Mouse (Mus musculus): ENCODE measurements at regions not wholly inside any gene's neighbourhood (a gene's known extent, or its start where the extent isn't known, plus 50 kb on each side); places are given as distances from the start of the nearest gene placed in this dataset.

GRCm38 (mm10) chr13:47580144-47580543 is 457.7 kb downstream of the Rnf144b start:
- no peaks in the 10 kb centered on the region for H3K27me3 ChIP-seq (replicated peaks; ENCODE audit: control insufficient read depth, insufficient read depth, low read length)
- no peak overlapping the region for H3K4me2 ChIP-seq (ENCODE audit: low read length)
- H3K9me3 ChIP-seq (ENCODE audit: control insufficient read depth, low read length): no peaks in the 10 kb centered on the region
- no peak for ATAC-seq
- H3K4me1 ChIP-seq (replicated peaks; ENCODE audit: control insufficient read depth, insufficient read depth, low read length): no peaks in the 10 kb centered on the region
- no peak overlapping the region for H3K27ac ChIP-seq (ENCODE audit: low read length)
- no peak overlapping the region for H3K4me3 ChIP-seq (replicated peaks; ENCODE audit: low read length)
- 85% methylated on average over 5 of the region's 5 CpGs for WGBS
- H3K36me3 ChIP-seq (ENCODE audit: control insufficient read depth, insufficient read depth): no peaks in the 10 kb centered on the region
- no peak overlapping the region for H3K9ac ChIP-seq (replicated peaks; ENCODE audit: low read depth, low read length)

DNA sequence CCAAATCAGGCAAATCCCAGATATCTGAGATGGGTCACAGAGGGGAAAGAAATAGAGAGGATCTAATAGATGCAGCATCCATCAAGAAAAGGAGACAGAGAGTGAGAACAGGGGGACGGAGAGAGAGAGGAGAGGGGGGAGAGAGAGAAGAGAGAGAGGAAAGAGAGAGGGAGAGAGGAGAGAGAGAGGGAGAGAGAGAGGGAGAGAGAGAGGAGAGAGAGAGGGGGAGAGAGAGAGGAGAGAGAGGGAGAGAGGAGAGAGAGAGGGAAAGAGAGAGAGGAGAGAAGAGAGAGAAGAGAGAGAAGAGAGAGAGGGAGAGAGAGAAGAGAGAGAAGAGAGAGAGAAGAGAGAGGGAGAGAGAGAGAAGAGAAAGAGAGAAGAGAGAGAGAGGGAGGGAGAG is 462.7 kb downstream of the Rnf144b start:
- no peak overlapping the region for H3K4me2 ChIP-seq (ENCODE audit: low read length)
- H3K36me3 ChIP-seq (ENCODE audit: control insufficient read depth, insufficient read depth): no peaks in the 10 kb centered on the region
- H3K4me3 ChIP-seq (replicated peaks; ENCODE audit: low read length): no peak overlapping the region
- no peaks in the 10 kb centered on the region for H3K9me3 ChIP-seq (ENCODE audit: control insufficient read depth, low read length)
- WGBS: 50% methylated on average over 1 of the region's 1 CpGs
- H3K27me3 ChIP-seq (replicated peaks; ENCODE audit: control insufficient read depth, insufficient read depth, low read length): no peaks in the 10 kb centered on the region
- ATAC-seq: no peak
- H3K9ac ChIP-seq (replicated peaks; ENCODE audit: low read depth, low read length): no peak overlapping the region
- no peaks in the 10 kb centered on the region for H3K4me1 ChIP-seq (replicated peaks; ENCODE audit: control insufficient read depth, insufficient read depth, low read length)
- H3K27ac ChIP-seq (ENCODE audit: low read length): no peak overlapping the region

DNA sequence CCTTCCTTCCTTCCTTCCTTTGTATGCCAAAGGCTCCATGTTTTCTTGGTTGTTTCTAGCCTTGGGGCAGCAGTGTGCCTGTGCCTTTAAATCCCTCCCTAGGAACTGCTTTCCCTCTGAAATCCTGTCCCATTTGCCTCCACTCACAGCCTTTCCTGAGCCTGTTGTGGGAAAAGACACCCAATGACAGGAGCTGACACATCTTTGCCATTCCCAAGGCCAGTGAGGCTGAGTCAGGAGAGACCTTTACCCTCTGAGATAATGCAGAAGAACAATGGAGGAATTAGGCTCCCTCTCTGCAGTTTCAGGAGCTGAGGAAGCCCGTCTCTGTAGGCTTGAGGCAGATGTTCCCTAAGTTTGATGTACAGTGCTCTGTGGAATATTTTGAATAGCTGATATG is 480.2 kb downstream of the Rnf144b start:
- no peak overlapping the region for H3K9ac ChIP-seq (replicated peaks; ENCODE audit: low read depth, low read length)
- no peak overlapping the region for H3K27ac ChIP-seq (ENCODE audit: low read length)
- H3K9me3 ChIP-seq (ENCODE audit: control insufficient read depth, low read length): no peaks in the 10 kb centered on the region
- H3K4me2 ChIP-seq (ENCODE audit: low read length): no peak overlapping the region
- 52% methylated on average over 1 of the region's 1 CpGs for WGBS
- H3K27me3 ChIP-seq (replicated peaks; ENCODE audit: control insufficient read depth, insufficient read depth, low read length): no peaks in the 10 kb centered on the region
- no peaks in the 10 kb centered on the region for H3K36me3 ChIP-seq (ENCODE audit: control insufficient read depth, insufficient read depth)
- H3K4me3 ChIP-seq (replicated peaks; ENCODE audit: low read length): no peak overlapping the region
- ATAC-seq: no peak
- no peaks in the 10 kb centered on the region for H3K4me1 ChIP-seq (replicated peaks; ENCODE audit: control insufficient read depth, insufficient read depth, low read length)

DNA sequence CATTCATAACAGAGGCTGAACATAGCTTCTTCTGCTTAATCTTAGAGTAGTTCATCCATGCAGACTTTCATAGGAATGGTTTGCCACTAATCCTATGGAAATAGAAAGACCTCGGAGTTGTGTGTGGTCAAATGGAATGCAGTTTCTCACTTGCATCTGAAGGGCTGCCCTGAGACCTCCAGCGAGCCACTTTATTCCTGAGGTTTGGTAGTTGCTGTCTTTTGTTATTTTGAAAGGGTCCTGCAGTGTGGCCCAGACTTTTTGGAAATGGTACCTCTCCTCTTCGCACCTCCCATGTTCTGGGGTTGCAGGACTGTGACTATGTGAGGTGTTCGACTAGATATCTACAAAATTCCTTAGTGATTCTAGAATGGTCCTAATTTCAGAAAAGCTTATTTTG is 489.0 kb downstream of the Rnf144b start:
- no peak for ATAC-seq
- Histone ChIP-seq H3K9ac (replicated peaks; ENCODE audit: low read depth, low read length) (no peak overlapping the region), H3K27ac (ENCODE audit: low read length) (no peak overlapping the region), H3K4me2 (ENCODE audit: low read length) (no peak overlapping the region), H3K27me3 (replicated peaks; ENCODE audit: control insufficient read depth, insufficient read depth, low read length) (no peaks in the 10 kb centered on the region), H3K9me3 (ENCODE audit: control insufficient read depth, low read length) (no peaks in the 10 kb centered on the region), H3K4me1 (replicated peaks; ENCODE audit: control insufficient read depth, insufficient read depth, low read length) (peaks cover 7% of the 10 kb centered on the region), H3K36me3 (ENCODE audit: control insufficient read depth, insufficient read depth) (no peaks in the 10 kb centered on the region), H3K4me3 (replicated peaks; ENCODE audit: low read length) (no peak overlapping the region)
- 87% methylated on average over 4 of the region's 4 CpGs for WGBS

GRCm38 (mm10) chr13:47636511-47637103 is 514.2 kb downstream of the Rnf144b start:
- H3K9ac ChIP-seq (replicated peaks; ENCODE audit: low read depth, low read length): no peak overlapping the region; the same call in 1 of the 2 replicates

DNA sequence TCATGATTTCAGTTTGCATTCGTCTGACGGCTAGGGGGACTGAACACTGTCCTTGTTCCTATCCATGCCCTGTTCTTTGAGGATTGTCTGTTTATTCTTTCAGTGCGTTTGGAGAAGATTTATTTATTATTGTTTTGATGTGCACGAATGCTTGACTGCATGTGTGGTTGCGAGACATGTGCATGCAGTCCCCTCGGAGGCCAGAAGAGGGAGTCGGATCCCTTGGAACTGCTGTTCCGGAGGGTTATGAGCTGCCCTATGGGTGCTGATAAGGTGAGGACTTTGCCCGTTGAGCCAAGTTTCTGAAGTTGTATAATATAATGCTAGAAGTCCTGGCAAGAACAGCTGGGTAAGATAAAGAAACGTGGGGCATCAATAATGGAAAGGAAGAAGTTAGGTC is 519.9 kb downstream of the Rnf144b start:
- no peak for ATAC-seq
- H3K27me3 ChIP-seq (replicated peaks; ENCODE audit: control insufficient read depth, insufficient read depth, low read length): no peaks in the 10 kb centered on the region
- no peaks in the 10 kb centered on the region; the same call in 1 of the 2 replicates for H3K4me1 ChIP-seq (replicated peaks; ENCODE audit: control insufficient read depth, insufficient read depth, low read length)
- no peak overlapping the region for H3K27ac ChIP-seq (ENCODE audit: low read length)
- no peak overlapping the region for H3K4me2 ChIP-seq (ENCODE audit: low read length)
- 91% methylated on average over 10 of the region's 10 CpGs for WGBS
- H3K9ac ChIP-seq (replicated peaks; ENCODE audit: low read depth, low read length): no peak overlapping the region
- no peaks in the 10 kb centered on the region for H3K9me3 ChIP-seq (ENCODE audit: control insufficient read depth, low read length)
- no peak overlapping the region for H3K4me3 ChIP-seq (replicated peaks; ENCODE audit: low read length)
- no peaks in the 10 kb centered on the region for H3K36me3 ChIP-seq (ENCODE audit: control insufficient read depth, insufficient read depth)

More at GRCm38 (mm10) chr13:47636511-47637103, 514.2 kb downstream of the Rnf144b start:
- H3K27ac ChIP-seq (ENCODE audit: low read length): peak overlapping the region; percentile 69
- no peaks in the 10 kb centered on the region for H3K36me3 ChIP-seq (ENCODE audit: control insufficient read depth, insufficient read depth)
- no peak overlapping the region for H3K4me3 ChIP-seq (replicated peaks; ENCODE audit: low read length)
- H3K9me3 ChIP-seq (ENCODE audit: control insufficient read depth, low read length): no peaks in the 10 kb centered on the region
- H3K4me2 ChIP-seq (ENCODE audit: low read length): no peak overlapping the region
- WGBS: 13% methylated on average over 8 of the region's 8 CpGs
- ATAC-seq: peak; percentile 84
- no peaks in the 10 kb centered on the region for H3K27me3 ChIP-seq (replicated peaks; ENCODE audit: control insufficient read depth, insufficient read depth, low read length)
- peaks cover 10% of the 10 kb centered on the region for H3K4me1 ChIP-seq (replicated peaks; ENCODE audit: control insufficient read depth, insufficient read depth, low read length)

DNA sequence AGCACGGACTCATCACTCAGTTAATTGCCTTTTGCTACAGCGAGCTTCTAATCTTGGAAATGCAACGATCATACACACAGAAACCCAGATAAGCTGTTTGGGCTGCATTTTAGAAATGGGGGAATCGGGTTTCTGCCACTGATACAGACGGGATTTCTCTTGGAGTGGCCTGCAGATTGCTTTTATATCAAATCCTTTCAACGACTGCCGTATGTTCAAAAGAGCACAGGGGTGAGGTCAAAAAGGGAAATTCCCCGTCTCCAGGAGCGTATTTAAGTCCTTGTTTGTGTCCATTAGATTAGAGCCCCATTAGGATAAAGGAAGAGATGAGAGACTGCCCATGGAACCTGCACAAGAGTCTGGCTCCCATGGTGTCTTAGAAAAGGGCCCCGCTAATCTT is 522.6 kb downstream of the Rnf144b start:
- no peaks in the 10 kb centered on the region for H3K36me3 ChIP-seq (ENCODE audit: control insufficient read depth, insufficient read depth)
- H3K9ac ChIP-seq (replicated peaks; ENCODE audit: low read depth, low read length): no peak overlapping the region
- no peak overlapping the region for H3K4me3 ChIP-seq (replicated peaks; ENCODE audit: low read length)
- WGBS: 24% methylated on average over 10 of the region's 10 CpGs
- H3K27ac ChIP-seq (ENCODE audit: low read length): no peak overlapping the region
- H3K9me3 ChIP-seq (ENCODE audit: control insufficient read depth, low read length): no peaks in the 10 kb centered on the region
- peaks cover 5% of the 10 kb centered on the region for H3K4me1 ChIP-seq (replicated peaks; ENCODE audit: control insufficient read depth, insufficient read depth, low read length)
- no peak for ATAC-seq
- H3K27me3 ChIP-seq (replicated peaks; ENCODE audit: control insufficient read depth, insufficient read depth, low read length): no peaks in the 10 kb centered on the region
- H3K4me2 ChIP-seq (ENCODE audit: low read length): no peak overlapping the region

GRCm38 (mm10) chr13:47647693-47648092 is 525.2 kb downstream of the Rnf144b start:
- Histone ChIP-seq H3K4me3 (replicated peaks; ENCODE audit: low read length) (no peak overlapping the region), H3K9me3 (ENCODE audit: control insufficient read depth, low read length) (no peaks in the 10 kb centered on the region), H3K4me1 (replicated peaks; ENCODE audit: control insufficient read depth, insufficient read depth, low read length) (peaks cover 7% of the 10 kb centered on the region), H3K36me3 (ENCODE audit: control insufficient read depth, insufficient read depth) (no peaks in the 10 kb centered on the region), H3K9ac (replicated peaks; ENCODE audit: low read depth, low read length) (no peak overlapping the region), H3K27ac (ENCODE audit: low read length) (no peak overlapping the region), H3K27me3 (replicated peaks; ENCODE audit: control insufficient read depth, insufficient read depth, low read length) (no peaks in the 10 kb centered on the region), H3K4me2 (ENCODE audit: low read length) (no peak overlapping the region)
- ATAC-seq: 0 out of 2 replicates have a peak, but pooled peaks have one; percentile 23
- 51% methylated on average over 5 of the region's 5 CpGs for WGBS

- WGBS: 90% methylated on average over 13 of the region's 13 CpGs
- H3K4me3 ChIP-seq (replicated peaks; ENCODE audit: low read length): no peak overlapping the region
- no peak overlapping the region for H3K4me2 ChIP-seq (ENCODE audit: low read length)
- no peaks in the 10 kb centered on the region for H3K36me3 ChIP-seq (ENCODE audit: control insufficient read depth, insufficient read depth)
- no peak overlapping the region for H3K27ac ChIP-seq (ENCODE audit: low read length)
- peaks cover 7% of the 10 kb centered on the region for H3K4me1 ChIP-seq (replicated peaks; ENCODE audit: control insufficient read depth, insufficient read depth, low read length)
- ATAC-seq: no peak
- no peaks in the 10 kb centered on the region for H3K9me3 ChIP-seq (ENCODE audit: control insufficient read depth, low read length)
- no peaks in the 10 kb centered on the region for H3K27me3 ChIP-seq (replicated peaks; ENCODE audit: control insufficient read depth, insufficient read depth, low read length)
- no peak overlapping the region for H3K9ac ChIP-seq (replicated peaks; ENCODE audit: low read depth, low read length)
Measured at GRCm38 (mm10) chr13:47650093-47650492, 527.6 kb downstream of the Rnf144b start.

DNA sequence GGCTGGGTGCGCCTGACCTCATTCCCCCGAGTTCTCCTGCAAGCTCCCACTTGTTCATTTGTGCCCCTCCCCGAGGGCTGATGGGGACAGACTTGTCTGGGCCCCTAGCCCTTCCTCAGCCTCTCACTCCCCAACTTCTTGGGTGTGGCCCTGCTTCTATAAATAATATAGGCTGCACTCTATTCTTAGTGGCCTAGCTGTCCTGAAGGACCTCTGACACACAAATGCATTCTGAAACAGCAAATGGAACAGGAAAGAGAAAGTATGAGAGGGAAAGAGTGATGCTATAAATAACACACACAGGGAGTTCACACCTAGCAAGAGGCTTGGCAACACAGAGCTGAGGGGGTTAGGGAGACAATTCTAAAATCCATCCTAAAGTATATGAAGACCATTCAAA is 544.0 kb downstream of the Rnf144b start:
- H3K9ac ChIP-seq (replicated peaks; ENCODE audit: low read depth, low read length): no peak overlapping the region
- no peaks in the 10 kb centered on the region for H3K36me3 ChIP-seq (ENCODE audit: control insufficient read depth, insufficient read depth)
- 77% methylated on average over 3 of the region's 3 CpGs for WGBS
- H3K4me2 ChIP-seq (ENCODE audit: low read length): no peak overlapping the region
- no peak overlapping the region for H3K27ac ChIP-seq (ENCODE audit: low read length)
- ATAC-seq: no peak
- no peaks in the 10 kb centered on the region for H3K27me3 ChIP-seq (replicated peaks; ENCODE audit: control insufficient read depth, insufficient read depth, low read length)
- no peak overlapping the region for H3K4me3 ChIP-seq (replicated peaks; ENCODE audit: low read length)
- no peaks in the 10 kb centered on the region for H3K9me3 ChIP-seq (ENCODE audit: control insufficient read depth, low read length)
- H3K4me1 ChIP-seq (replicated peaks; ENCODE audit: control insufficient read depth, insufficient read depth, low read length): peaks cover 14% of the 10 kb centered on the region

Measured in forebrain, embryonic 16.5 days (tissue).